Mouse (Mus musculus) C2C12 (cell line): Measurements from ENCODE around the gene Sept1.

Experiments used
- CTCF ChIP-seq: IDR thresholded peaks from one replicate; pipeline ENCODE4 v1.5.1; 2011; ENCODE audit not compliant: control insufficient read depth, insufficient read depth, insufficient read length
- MYOD1 ChIP-seq: IDR thresholded peaks from one replicate; pipeline ENCODE4 v1.6.1; 2011; ENCODE audit warnings: low read depth; ENCODE audit not compliant: control insufficient read depth, insufficient read length

DNA sequence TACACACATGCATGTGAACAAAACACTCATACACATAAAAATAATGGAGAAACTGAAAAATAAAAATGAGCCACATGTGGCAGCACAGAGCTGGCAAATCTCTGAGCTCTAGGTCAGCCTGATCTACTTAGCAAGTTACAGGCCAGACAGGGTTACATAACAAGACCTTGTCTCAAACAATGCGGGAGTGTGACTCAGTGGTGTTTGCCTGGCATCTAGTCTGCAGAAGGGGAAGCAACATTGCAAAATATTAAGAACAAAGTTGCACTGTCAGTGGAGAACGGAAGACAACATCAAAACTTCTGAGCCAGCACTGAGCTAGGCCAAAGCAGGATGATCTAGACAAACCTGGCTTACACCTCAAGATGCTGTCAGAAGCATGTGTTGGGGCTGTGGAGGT, 37.3 kb upstream of the Sept1 start:
- TF ChIP-seq MYOD1, result no peak
- no peak for TF ChIP-seq CTCF
